Mouse (Mus musculus): Measurements from ENCODE around the gene Sema6b. TPM values are rescaled to one million over a fixed set of nuclear protein-coding genes. Genes with fewer than 3 reads are reported as not detected.
"Not testable (repeated sequence)": the region's sequence is repeated elsewhere in the genome, so short reads cannot be mapped to it uniquely, and the experiment has no call there.

Gene Sema6b
- total RNA-seq, 2 experiments from 2014 or later: 13.3 to 14.9 TPM

DNA sequence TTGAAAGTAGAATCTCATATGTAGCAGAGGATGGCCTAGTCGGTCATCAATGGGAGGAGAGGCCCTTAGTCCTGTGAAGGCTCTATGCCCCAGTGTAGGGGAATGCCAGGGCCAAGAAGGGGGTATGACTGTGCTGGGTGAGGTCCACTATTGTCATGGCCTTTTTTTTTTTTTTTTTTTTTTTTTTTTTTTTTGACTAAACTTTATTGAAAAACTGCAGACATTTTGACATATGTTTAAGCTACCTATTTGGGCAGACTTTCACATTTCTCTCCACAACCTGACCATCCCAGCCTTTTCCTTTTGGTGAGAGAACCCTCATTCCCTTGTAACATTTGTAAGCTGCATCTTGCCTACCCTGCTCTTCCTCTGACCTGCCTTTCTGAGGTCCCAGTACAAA lies 47.8 kb downstream of the Sema6b start:
- DNase-seq: no peak

DNA sequence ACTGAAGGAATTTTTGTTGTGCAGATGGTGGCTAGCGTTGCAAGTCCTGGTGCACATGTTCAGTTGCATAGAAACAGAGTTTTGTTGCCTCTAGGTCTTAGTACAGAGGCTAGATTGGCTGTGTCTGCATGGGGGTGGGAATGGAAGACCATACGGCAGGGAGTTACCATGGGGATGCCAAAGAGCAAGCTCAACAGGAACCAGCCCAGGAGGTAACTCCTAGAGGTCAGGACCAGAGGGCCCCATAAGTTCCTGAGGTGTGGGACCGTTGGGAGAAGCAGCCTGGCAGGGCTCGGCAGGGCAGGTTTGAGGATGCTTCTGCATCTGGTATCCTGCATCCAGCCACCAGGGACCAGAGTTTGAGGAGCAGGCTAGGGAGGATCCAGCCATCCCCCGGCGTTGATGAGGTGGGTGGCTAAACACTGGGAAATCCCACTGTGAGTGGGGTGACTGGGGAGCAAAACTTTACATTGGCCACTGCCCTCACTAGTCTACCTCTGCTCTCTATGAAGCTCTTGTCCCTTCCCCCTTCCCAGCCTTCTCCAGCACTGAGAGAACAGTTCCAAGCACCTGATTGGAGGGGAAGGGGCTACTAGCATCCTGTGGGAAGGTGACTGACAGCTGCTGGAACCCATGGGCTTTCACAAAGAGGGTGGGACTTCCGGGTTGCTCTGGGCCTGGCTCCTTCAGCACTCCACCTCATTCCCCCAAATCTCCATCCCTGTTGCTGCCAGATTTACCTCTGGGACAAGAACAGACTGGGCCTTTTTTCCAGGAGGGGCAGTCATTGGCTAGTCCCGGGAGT lies 59.2 kb downstream of the Sema6b start:
- DNase-seq: no peak

DNA sequence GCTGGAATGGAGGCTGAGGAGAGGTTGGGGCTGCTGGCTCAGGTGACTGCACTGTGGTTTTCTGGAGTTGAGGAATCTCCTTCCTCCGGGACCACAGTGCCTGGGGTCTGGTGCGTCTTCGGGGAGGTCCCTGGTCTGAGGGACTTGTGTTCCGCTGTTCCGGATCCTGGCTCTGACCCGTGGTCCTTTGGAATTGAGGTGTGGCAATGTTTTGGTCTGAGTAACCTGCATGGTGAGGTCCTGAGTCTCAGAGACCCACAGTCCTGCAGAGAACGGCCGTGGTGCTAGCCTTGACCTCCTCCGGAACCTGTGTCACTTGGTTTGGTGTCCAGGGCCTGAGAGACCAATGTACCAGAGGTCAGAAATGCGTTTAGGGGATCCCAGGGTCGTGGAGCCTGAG lies 60.2 kb downstream of the Sema6b start:
- DNase-seq: no peak

DNA sequence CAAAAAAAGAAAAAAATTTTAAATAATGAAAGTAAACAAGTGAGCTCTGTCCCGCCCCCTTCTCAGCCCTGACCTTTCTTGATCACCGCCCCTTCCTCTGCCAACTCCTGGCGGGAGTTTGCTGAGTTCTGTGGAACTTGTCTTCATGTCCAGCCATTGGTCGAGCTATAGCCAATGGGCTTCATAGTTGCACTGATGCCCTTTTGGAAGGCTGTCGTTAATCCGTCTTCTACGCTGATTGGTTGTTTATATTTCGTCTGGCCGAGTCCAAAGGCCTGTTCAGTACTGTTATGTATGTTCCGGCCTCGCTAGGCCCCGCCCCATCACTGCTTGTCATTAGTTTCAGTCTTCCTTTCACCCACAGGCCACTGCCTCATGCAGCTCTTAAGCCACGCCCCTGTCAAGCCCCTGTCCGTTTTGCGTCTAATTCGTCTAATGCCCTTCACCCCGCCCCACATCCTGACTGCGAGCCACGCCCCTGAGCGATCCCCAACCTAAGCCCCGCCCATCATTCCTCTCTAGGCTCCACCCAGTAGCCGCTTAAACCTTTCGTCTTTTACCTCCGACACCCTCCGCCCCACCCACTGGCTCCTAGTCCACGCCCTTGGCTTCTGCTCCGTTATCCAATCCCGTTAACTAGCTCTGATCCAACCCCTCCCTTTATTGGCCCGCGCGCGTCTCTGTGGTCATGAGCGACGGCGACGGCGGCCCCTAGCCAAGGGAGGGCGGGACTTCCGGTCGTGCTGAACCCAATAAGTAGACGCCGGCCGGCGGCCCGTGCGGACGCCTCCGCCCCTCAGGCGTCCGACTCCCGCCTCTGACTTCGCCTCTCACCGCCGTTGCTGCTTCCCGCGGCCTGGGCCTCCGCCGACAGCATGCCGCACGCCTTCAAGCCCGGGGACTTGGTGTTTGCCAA lies 61.0 kb downstream of the Sema6b start, which contains the start of gene Hdgfl2:
Hdgfl2 (plus strand) TSS at position 755 of the 916 bp plus-strand sequence.
- peak; percentile 99 for DNase-seq

DNA sequence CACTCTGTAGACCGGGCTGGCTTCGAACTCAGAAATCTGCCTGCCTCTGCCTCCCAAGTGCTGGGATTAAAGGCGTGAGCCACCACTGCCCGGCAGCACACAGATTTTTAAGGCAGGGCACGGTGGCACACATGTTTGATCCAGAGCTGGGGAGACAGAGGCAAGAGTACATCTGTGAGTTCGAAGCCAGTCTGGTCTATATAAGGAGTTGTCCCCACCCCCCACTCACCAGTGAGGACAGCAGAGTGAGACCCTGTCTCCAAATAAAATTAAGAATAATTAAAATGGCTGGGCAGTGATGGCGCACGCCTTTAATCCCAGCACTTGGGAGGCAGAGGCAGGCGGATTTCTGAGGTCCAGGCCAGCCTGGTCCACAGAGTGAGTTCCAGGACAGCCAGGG lies 61.8 kb downstream of the Sema6b start:
- DNase-seq: not testable (repeated sequence)

DNA sequence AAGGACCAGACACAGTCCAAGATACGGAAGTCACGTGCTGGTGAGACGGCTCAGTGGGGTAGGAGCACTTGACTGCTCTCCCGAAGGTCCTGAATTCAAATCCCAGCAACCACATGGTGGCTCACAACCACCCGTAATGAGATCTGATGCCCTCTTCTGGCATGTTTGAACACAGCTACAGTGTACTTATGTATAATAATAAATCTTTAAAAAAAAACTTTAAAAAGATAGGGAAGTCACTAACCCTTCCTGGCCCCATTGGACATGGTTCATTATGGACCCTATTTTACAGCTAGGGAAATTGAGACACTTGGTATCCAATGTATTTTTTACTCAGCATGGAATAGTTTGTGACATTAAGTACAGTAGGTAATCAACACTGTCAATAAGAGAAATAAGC lies 62.6 kb downstream of the Sema6b start:
- DNase-seq: no peak

DNA sequence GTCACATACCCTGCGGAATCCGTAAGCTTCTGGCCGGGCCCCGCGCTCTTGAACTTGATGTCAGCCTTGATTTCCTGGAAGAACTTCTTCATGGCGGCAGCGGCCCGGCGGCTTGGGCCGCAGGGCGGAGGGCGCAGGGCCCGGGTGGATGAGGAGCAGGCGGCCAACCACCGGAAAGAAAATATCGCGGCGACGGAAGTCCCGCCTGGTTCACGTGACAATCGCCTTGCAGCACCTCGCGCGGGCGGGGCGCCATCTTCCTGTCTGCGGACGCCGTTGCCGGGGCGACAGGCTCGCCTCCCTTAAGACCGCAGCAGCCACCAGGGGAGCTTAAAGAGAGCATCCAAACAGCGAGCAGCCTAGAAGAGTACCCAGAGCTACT lies 65.3 kb downstream of the Sema6b start, which contains the start of gene Ubxn6:
Ubxn6 (minus strand) TSS at position 202 of the 382 bp plus-strand sequence.
- peak; percentile 98 for DNase-seq

DNA sequence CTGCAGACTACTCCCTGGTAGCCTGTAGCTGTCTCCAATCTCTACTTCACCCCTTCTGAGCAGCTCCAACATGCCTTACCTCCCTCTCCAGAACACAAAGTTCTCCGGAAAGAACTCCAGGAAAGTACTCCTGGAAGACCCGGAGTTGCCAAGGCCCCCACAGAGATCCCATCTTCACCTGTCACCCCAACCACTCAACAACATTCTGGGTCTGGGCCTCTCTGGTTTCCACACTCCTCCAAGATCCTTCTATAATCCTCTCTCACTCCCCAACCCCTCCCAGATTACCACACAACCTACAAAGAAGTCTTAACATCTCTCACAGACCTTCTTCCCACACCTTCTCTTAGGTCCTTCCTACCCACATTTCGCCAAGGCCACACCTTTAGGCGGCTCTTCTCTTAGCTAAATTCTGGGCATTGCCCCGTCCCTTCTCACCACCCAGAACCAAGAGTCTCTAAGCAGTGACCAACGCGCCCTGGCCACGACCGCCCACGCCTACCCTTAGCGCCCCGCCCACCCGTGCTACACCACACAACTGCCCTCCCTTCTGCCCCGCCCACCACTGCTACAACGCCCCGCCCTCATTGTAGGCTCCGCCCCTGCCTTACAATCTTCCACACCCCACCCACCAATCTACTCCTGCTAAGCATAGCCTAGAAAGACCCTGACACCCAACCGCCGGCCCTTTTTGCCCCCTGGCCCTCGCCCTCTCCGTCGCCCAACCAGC lies 65.9 kb downstream of the Sema6b start:
- DNase-seq: peak; percentile 93

Small RNAs within 50 kb of the gene (microRNA-seq; reads per million reads assigned to microRNA genes)
- gene Gm44397: not detected

Other genes starting within 250 kb of the Sema6b start
- gene Zfp959, start 248.2 kb downstream of the Sema6b start, total RNA-seq (2021): 1 to 10 TPM; 5.9 to 6.0 TPM
- gene Zfp119b, start 190.8 kb downstream of the Sema6b start, total RNA-seq (2021): 1 to 10 TPM; 4.1 to 4.2 TPM
- 1 to 10 TPM; 1.5 to 1.8 TPM for gene Ebi3, start 187.7 kb downstream of the Sema6b start, total RNA-seq (2021)
- 10 to 100 TPM; 16.7 to 20.1 TPM for gene Yju2, start 181.2 kb downstream of the Sema6b start, total RNA-seq (2021)
- gene Shd, start 169.9 kb downstream of the Sema6b start, total RNA-seq (2021): 1 to 10 TPM; 1.6 to 3.8 TPM
- gene Fsd1, start 153.8 kb downstream of the Sema6b start, total RNA-seq (2021): 1 to 10 TPM; 1.4 to 3.7 TPM
- 10 to 100 TPM; 15.2 to 17.2 TPM for gene Stap2, start 134.8 kb downstream of the Sema6b start, total RNA-seq (2021)
- 10 to 100 TPM; 77.0 to 91.2 TPM for gene Mpnd, start 134.6 kb downstream of the Sema6b start, total RNA-seq (2021)
- 10 to 100 TPM; 49.3 to 50.7 TPM for gene Sh3gl1, start 103.7 kb downstream of the Sema6b start, total RNA-seq (2021)
- 10 to 100 TPM in 1 of 2 experiments, 1 to 10 TPM in 1; 8.4 to 10.9 TPM for gene Chaf1a, start 99.9 kb downstream of the Sema6b start, total RNA-seq (2021)
- gene Ubxn6, start 65.3 kb downstream of the Sema6b start, total RNA-seq (2021): 10 to 100 TPM; 77.5 to 78.9 TPM
- 10 to 100 TPM; 45.3 to 54.0 TPM for gene Hdgfl2, start 60.7 kb downstream of the Sema6b start, total RNA-seq (2021)
- 10 to 100 TPM; 75.7 to 89.2 TPM for gene Plin4, start 30.5 kb downstream of the Sema6b start, total RNA-seq (2021)
- gene Plin5, start 22.7 kb downstream of the Sema6b start, total RNA-seq (2021): 100 to 1,000 TPM; 102 to 111 TPM
- gene Lrg1, start 18.3 kb downstream of the Sema6b start, total RNA-seq (2021): 10 to 100 TPM; 41.0 to 55.6 TPM
- 10 to 100 TPM in 1 of 2 experiments, 1 to 10 TPM in 1; 9.5 to 11.0 TPM for gene Tnfaip8l1, start 22.1 kb upstream of the Sema6b start, total RNA-seq (2021)
- gene Mydgf, start 43.6 kb upstream of the Sema6b start, total RNA-seq (2021): 10 to 100 TPM; 55.6 to 61.9 TPM
- gene Dpp9, start 78.6 kb upstream of the Sema6b start, total RNA-seq (2021): 10 to 100 TPM; 28.8 to 30.1 TPM
- gene Fem1a, start 116.5 kb upstream of the Sema6b start, total RNA-seq (2021): 10 to 100 TPM; 27.8 to 38.0 TPM
- gene Ticam1, start 136.4 kb upstream of the Sema6b start, total RNA-seq (2021): 10 to 100 TPM; 16.6 to 18.1 TPM
- gene Plin3, start 152.5 kb upstream of the Sema6b start, total RNA-seq (2021): 10 to 100 TPM; 96.0 to 97.9 TPM
- not detected for gene Arrdc5, start 159.9 kb upstream of the Sema6b start, total RNA-seq (2021)
- 10 to 100 TPM; 28.5 to 34.8 TPM for gene Uhrf1, start 163.0 kb upstream of the Sema6b start, total RNA-seq (2021)
- gene Kdm4b, start 185.7 kb upstream of the Sema6b start, total RNA-seq (2021): 10 to 100 TPM; 35.0 to 41.8 TPM

Data from adrenal gland, postnatal 10 days (tissue).